Mouse (Mus musculus) lung, embryonic 15.5 days (tissue): ENCODE measurements at regions not wholly inside any gene's neighbourhood (a gene's known extent, or its start where the extent isn't known, plus 50 kb on each side); places are given as distances from the start of the nearest gene placed in this dataset.

Experiments
- ATAC-seq: fragments of 200-750 bp; cut with Nextera tagmentation; 2 replicates; pipeline ENCODE4 v1.8.0; 2017; ENCODE audit warnings: moderate number of reproducible peaks, borderline replicate concordance; ENCODE audit not compliant: low FRiP score, low TSS enrichment; ENCODE audit errors: extremely low read depth
- H3K27ac ChIP-seq: fragments of 300-500 bp; sonication (generic); 2 replicates; pipeline ENCODE4 v1.5.1; 2015; ENCODE audit warnings: moderate library complexity, mild to moderate bottlenecking, inconsistent platforms
- H3K27me3 ChIP-seq: fragments of 300-500 bp; sonication (generic); 2 replicates; pipeline ENCODE4 v1.6.1; 2015; ENCODE audit warnings: inconsistent platforms
- H3K36me3 ChIP-seq: fragments of 300-500 bp; sonication (generic); 2 replicates; pipeline ENCODE4 v1.6.1; 2015; ENCODE audit warnings: inconsistent platforms
- H3K4me1 ChIP-seq: fragments of 300-500 bp; sonication (generic); 2 replicates; pipeline ENCODE4 v1.6.1; 2015; ENCODE audit warnings: inconsistent platforms
- H3K4me2 ChIP-seq: fragments of 300-500 bp; sonication (generic); 2 replicates; pipeline ENCODE4 v1.6.1; 2015; ENCODE audit warnings: inconsistent platforms, mild to moderate bottlenecking, moderate library complexity
- H3K4me3 ChIP-seq: fragments of 300-500 bp; sonication (generic); 2 replicates; pipeline ENCODE4 v1.5.1; 2015; ENCODE audit warnings: mild to moderate bottlenecking, inconsistent platforms
- H3K9ac ChIP-seq: fragments of 300-500 bp; sonication (generic); 2 replicates; pipeline ENCODE4 v1.6.1; 2015; ENCODE audit warnings: inconsistent platforms
- H3K9me3 ChIP-seq: fragments of 300-500 bp; sonication (generic); 2 replicates; pipeline ENCODE4 v1.6.1; 2016; ENCODE audit warnings: inconsistent platforms
- WGBS: fragments of 180-500 bp; shearing (Covaris S2); methylation state at CpG from one replicate; pipeline ENCODE4 v1.1.7; 2015; 5-methylcytosine and 5-hydroxymethylcytosine counted together

GRCm38 (mm10) chr19:28776868-28777267, 58.0 kb upstream of the Slc1a1 start:
- Histone ChIP-seq H3K4me1 (no peaks in the 10 kb centered on the region), H3K27me3 (no peaks in the 10 kb centered on the region), H3K36me3 (no peaks in the 10 kb centered on the region), H3K9ac (no peak overlapping the region), H3K4me2 (no peak overlapping the region), H3K4me3 (no peak overlapping the region), H3K9me3 (no peaks in the 10 kb centered on the region), H3K27ac (no peak overlapping the region)
- peak; percentile 39; the same call in 1 of the 2 replicates for ATAC-seq
- 26% methylated on average over 4 of the region's 4 CpGs for WGBS

GRCm38 (mm10) chr19:28777674-28778073, 57.2 kb upstream of the Slc1a1 start:
- Histone ChIP-seq H3K4me3 (no peak overlapping the region), H3K9ac (no peak overlapping the region), H3K4me2 (no peak overlapping the region), H3K9me3 (no peaks in the 10 kb centered on the region), H3K27ac (no peak overlapping the region), H3K27me3 (no peaks in the 10 kb centered on the region), H3K4me1 (no peaks in the 10 kb centered on the region), H3K36me3 (no peaks in the 10 kb centered on the region)
- 57% methylated on average over 2 of the region's 2 CpGs for WGBS
- ATAC-seq, result no peak

- H3K27ac ChIP-seq, result no peak overlapping the region
- no peaks in the 10 kb centered on the region for H3K4me1 ChIP-seq
- WGBS, result 72% methylated on average over 4 of the region's 4 CpGs
- no peaks in the 10 kb centered on the region for H3K9me3 ChIP-seq
- no peaks in the 10 kb centered on the region for H3K36me3 ChIP-seq
- no peaks in the 10 kb centered on the region for H3K27me3 ChIP-seq
- ATAC-seq, result no peak
- H3K4me3 ChIP-seq, result no peak overlapping the region
- no peak overlapping the region for H3K4me2 ChIP-seq
- no peak overlapping the region for H3K9ac ChIP-seq
Observed at GRCm38 (mm10) chr19:28778386-28778785, 56.5 kb upstream of the Slc1a1 start.

GRCm38 (mm10) chr19:28781971-28782370, 52.9 kb upstream of the Slc1a1 start:
- no peak overlapping the region for H3K4me3 ChIP-seq
- H3K4me2 ChIP-seq, result no peak overlapping the region
- H3K4me1 ChIP-seq, result no peaks in the 10 kb centered on the region
- H3K27me3 ChIP-seq, result no peaks in the 10 kb centered on the region
- no peak for ATAC-seq
- H3K36me3 ChIP-seq, result no peaks in the 10 kb centered on the region
- 73% methylated on average over 2 of the region's 2 CpGs for WGBS
- no peak overlapping the region for H3K9ac ChIP-seq
- H3K27ac ChIP-seq, result no peak overlapping the region
- H3K9me3 ChIP-seq, result no peaks in the 10 kb centered on the region
